Mouse (Mus musculus): ENCODE data around the gene Mfsd9. TPM values are rescaled to one million over a fixed set of nuclear protein-coding genes. Genes with fewer than 3 reads are reported as not detected.

Gene Mfsd9
- total and polyA plus RNA-seq, 3 experiments = not detected

DNA sequence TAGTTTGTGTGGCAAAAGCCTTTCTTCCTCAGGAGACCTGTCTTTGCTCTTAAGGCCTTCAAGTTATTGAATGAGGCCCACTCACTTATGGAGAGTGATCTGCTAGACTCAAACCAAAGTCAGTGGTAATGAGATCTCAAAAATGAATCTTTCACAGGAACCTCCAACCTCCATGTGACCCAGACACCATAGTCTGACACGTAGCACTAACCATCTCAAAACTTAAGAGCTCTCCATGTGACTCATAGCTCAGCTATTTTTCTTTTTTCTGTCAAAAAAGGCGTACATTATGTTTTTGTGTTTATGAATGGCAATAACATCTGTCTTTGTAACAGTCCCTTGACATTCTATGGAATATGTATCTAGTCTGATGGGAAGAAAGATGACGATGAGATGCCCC is 18.2 kb upstream of the Mfsd9 start:
- TF ChIP-seq RCOR1 (conservative IDR thresholded peaks at IDR 0.05; ENCODE audit: low read depth, low read length) (no peak), TCF12 (IDR thresholded peaks at IDR 0.05; ENCODE audit: low read depth, low read length) (no peak), HCFC1 (IDR thresholded peaks at IDR 0.05; ENCODE audit: low read depth, low read length) (no peak), MXI1 (IDR thresholded peaks at IDR 0.05; ENCODE audit: low read depth, low read length) (no peak), JUND (conservative IDR thresholded peaks at IDR 0.05; ENCODE audit: low read depth, low read length) (no peak), CHD1 (IDR thresholded peaks at IDR 0.05; ENCODE audit: low read depth, low read length) (no peak), TBP (conservative IDR thresholded peaks at IDR 0.05; ENCODE audit: low read depth, low read length) (no peak), EP300 (IDR thresholded peaks at IDR 0.05; ENCODE audit: low read length) (no peak), ZC3H11A (IDR thresholded peaks at IDR 0.05; ENCODE audit: low read depth, low read length) (no peak), MYC (IDR thresholded peaks at IDR 0.05; ENCODE audit: low read depth, low read length) (no peak), SMC3 (IDR thresholded peaks at IDR 0.05; ENCODE audit: low read depth, low read length) (no peak), USF1 (IDR thresholded peaks at IDR 0.05; ENCODE audit: low read depth, low read length) (no peak), JUN (IDR thresholded peaks at IDR 0.05; ENCODE audit: insufficient read depth, low read depth, low read length) (no peak), CTCF (conservative IDR thresholded peaks at IDR 0.05 in 1 of 2, IDR thresholded peaks at IDR 0.05 in 1 of 2; ENCODE audit: low read depth in 2 of 2, low read length in 2 of 2) (no peak), ZNF384 (IDR thresholded peaks at IDR 0.05; ENCODE audit: low read depth, low read length) (no peak)
- no peak overlapping the region for H3K9ac ChIP-seq (ENCODE audit: insufficient read depth, low read depth)
- DNase-seq (ENCODE audit: extremely low read depth) = no peak
- no peak overlapping the region for H3K4me2 ChIP-seq (ENCODE audit: insufficient read depth, low read depth, poor library complexity, severe bottlenecking)
- H3K4me3 ChIP-seq (replicated peaks in 1 of 3; ENCODE audit: low read depth in 2 of 3, low read length in 2 of 3, poor library complexity in 1 of 3) = no peak overlapping the region
- H3K27me3 ChIP-seq (replicated peaks) = no peaks in the 10 kb centered on the region
- dilution Hi-C loops (cut with MboI; ENCODE audit: extremely low pct_ligation_motif_present, extremely low pct_unique_long_range_greater_than_20kb, low sequenced_read_pairs) = no loop called here
- no peak overlapping the region for H3K27ac ChIP-seq (ENCODE audit: insufficient read depth, low read depth)
- no peaks in the 10 kb centered on the region for H3K79me2 ChIP-seq (replicated peaks; ENCODE audit: control insufficient read depth, extremely low read depth, insufficient read depth, poor library complexity, severe bottlenecking)
- in situ Hi-C loops (cut with MboI; ENCODE audit: low pct_ligation_motif_present, low pct_unique_long_range_greater_than_20kb, low sequenced_read_pairs) = no loop called here
- no peaks in the 10 kb centered on the region for H3K36me3 ChIP-seq (replicated peaks in 1 of 2; ENCODE audit: control insufficient read depth in 1 of 2, insufficient read depth in 1 of 2, low read length in 1 of 2)
- H3K9me3 ChIP-seq (replicated peaks; ENCODE audit: low read length) = peaks cover 61% of the 10 kb centered on the region
- no peaks in the 10 kb centered on the region for H3K4me1 ChIP-seq (ENCODE audit: control insufficient read depth in 1 of 2, insufficient read depth in 2 of 2)

DNA sequence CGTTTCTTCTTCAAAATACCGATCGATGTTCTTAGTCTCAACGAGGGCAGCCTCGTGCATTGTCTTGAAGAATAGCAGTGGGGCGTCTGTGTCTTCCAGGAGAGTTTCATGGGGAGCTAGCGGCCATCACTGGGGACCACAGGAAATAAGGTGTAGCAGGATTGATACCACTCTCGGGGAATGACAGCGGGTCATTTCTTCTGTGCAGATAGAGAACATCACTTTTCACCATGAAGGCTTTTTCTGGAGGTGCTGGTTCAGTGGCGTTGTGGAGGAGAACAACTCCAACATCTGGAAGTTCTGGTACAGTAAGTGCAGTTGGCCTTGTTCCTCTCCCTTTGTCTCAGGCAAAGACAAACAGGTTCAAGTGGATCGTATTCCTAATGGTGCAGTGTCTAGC is 15.4 kb upstream of the Mfsd9 start:
- dilution Hi-C loops (cut with MboI; ENCODE audit: extremely low pct_ligation_motif_present, extremely low pct_unique_long_range_greater_than_20kb, low sequenced_read_pairs) (no loop called here), in situ Hi-C loops (cut with MboI; ENCODE audit: low pct_ligation_motif_present, low pct_unique_long_range_greater_than_20kb, low sequenced_read_pairs) (no loop called here)
- DNase-seq (ENCODE audit: extremely low read depth) = no peak
- TF ChIP-seq NELFE (IDR thresholded peaks at IDR 0.05; ENCODE audit: low read depth, low read length) = no peak
- TF ChIP-seq CHD2 (IDR thresholded peaks at IDR 0.05; ENCODE audit: low read length) = no peak
- no peak for TF ChIP-seq HCFC1 (IDR thresholded peaks at IDR 0.05; ENCODE audit: low read depth, low read length)
- no peak for TF ChIP-seq ETS1 (conservative IDR thresholded peaks at IDR 0.05; ENCODE audit: low read depth, low read length)
- H3K4me2 ChIP-seq (ENCODE audit: insufficient read depth, low read depth, poor library complexity, severe bottlenecking) = no peak overlapping the region
- no peak overlapping the region for H3K27ac ChIP-seq (ENCODE audit: insufficient read depth, low read depth)
- H3K4me3 ChIP-seq (replicated peaks in 1 of 3; ENCODE audit: low read depth in 2 of 3, low read length in 2 of 3, poor library complexity in 1 of 3) = no peak overlapping the region
- H3K4me1 ChIP-seq (ENCODE audit: control insufficient read depth in 1 of 2, insufficient read depth in 2 of 2) = no peaks in the 10 kb centered on the region
- H3K27me3 ChIP-seq (replicated peaks) = no peaks in the 10 kb centered on the region
- H3K9me3 ChIP-seq (replicated peaks; ENCODE audit: low read length) = peaks cover 56% of the 10 kb centered on the region
- H3K79me2 ChIP-seq (replicated peaks; ENCODE audit: control insufficient read depth, extremely low read depth, insufficient read depth, poor library complexity, severe bottlenecking) = no peaks in the 10 kb centered on the region
- H3K36me3 ChIP-seq (replicated peaks in 1 of 2; ENCODE audit: control insufficient read depth in 1 of 2, insufficient read depth in 1 of 2, low read length in 1 of 2) = no peaks in the 10 kb centered on the region
- H3K9ac ChIP-seq (ENCODE audit: insufficient read depth, low read depth) = no peak overlapping the region
